Mouse (Mus musculus): ENCODE measurements around the gene Akr1c13. TPM values are rescaled to one million over a fixed set of nuclear protein-coding genes. Genes with fewer than 3 reads are reported as not detected.

Akr1c13 gene
- polyA plus RNA-seq, 1 experiment from 2014 or later = 458 TPM

- Histone ChIP-seq H3K4me2 (replicated peaks; ENCODE audit: low read depth) (no peak overlapping the region), H3K9me3 (ENCODE audit: control insufficient read depth) (no peaks in the 10 kb centered on the region), H3K4me3 (ENCODE audit: low read depth, low read length) (no peak overlapping the region), H3K27me3 (replicated peaks; ENCODE audit: control insufficient read depth, insufficient read depth, low read length) (no peaks in the 10 kb centered on the region), H3K27ac (ENCODE audit: low read depth, low read length) (peak overlapping the region; percentile 22; the same call in 1 of the 2 replicates), H3K36me3 (ENCODE audit: control insufficient read depth, insufficient read depth) (no peaks in the 10 kb centered on the region), H3K4me1 (replicated peaks; ENCODE audit: control insufficient read depth, insufficient read depth, low read length) (peaks cover 3% of the 10 kb centered on the region; the same call in 1 of the 2 replicates), H3K9ac (ENCODE audit: low read depth, low read length) (no peak overlapping the region)
- TF ChIP-seq CTCF (IDR thresholded peaks at IDR 0.05; ENCODE audit: low read depth) = no peak
- peak; percentile 15 for ATAC-seq
- 37% methylated on average over 1 of the region's 1 CpGs for WGBS
Observed at GRCm38 (mm10) chr13:4233135-4233534, 42.2 kb downstream of the Akr1c13 start.

- H3K9me3 ChIP-seq (ENCODE audit: control insufficient read depth) = no peaks in the 10 kb centered on the region
- peak overlapping the region; percentile 36 for H3K4me3 ChIP-seq (ENCODE audit: low read depth, low read length)
- no peak for TF ChIP-seq CTCF (IDR thresholded peaks at IDR 0.05; ENCODE audit: low read depth)
- no peak overlapping the region for H3K9ac ChIP-seq (ENCODE audit: low read depth, low read length)
- ATAC-seq = peak; percentile 97
- H3K36me3 ChIP-seq (ENCODE audit: control insufficient read depth, insufficient read depth) = no peaks in the 10 kb centered on the region
- H3K4me2 ChIP-seq (replicated peaks; ENCODE audit: low read depth) = peak overlapping the region; percentile 52
- WGBS = 28% methylated on average over 3 of the region's 3 CpGs
- peaks cover 3% of the 10 kb centered on the region; the same call in 1 of the 2 replicates for H3K4me1 ChIP-seq (replicated peaks; ENCODE audit: control insufficient read depth, insufficient read depth, low read length)
- H3K27ac ChIP-seq (ENCODE audit: low read depth, low read length) = peak overlapping the region; percentile 68
- no peaks in the 10 kb centered on the region for H3K27me3 ChIP-seq (replicated peaks; ENCODE audit: control insufficient read depth, insufficient read depth, low read length)
Observed at GRCm38 (mm10) chr13:4233536-4234172, 42.7 kb downstream of the Akr1c13 start.

DNA sequence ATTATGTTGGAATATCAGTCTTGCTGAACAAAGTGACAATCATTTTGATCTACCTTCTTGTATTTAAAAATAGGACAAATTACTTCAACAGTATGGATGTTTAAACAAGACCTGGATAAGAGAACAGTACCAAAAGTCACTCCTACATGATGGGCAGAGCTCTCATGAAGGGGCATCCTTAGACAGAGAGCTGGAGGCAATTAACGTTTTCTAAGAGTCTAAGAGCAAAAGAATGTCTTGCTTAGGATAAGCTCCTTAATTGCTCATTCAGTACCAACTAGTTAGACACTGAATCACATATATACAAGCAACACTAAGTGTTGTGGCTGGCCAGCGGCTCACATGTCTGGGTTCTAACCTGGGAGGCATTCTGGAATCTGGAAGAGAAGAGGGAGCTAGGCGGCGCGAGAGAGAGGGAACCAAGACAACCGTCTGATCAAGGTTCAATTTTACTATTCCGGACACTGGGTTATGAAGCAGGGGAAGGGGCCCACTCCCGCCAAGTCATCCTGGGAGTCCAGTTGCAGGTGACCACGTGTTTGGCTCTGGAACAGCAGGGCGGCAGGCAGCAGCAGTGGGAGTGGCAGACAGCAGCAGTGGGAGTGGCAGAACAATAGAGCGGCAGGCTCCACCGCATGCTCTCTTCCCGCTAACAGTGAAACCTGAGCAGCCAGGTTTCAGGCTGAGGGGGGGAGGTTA lies 54.1 kb downstream of the Akr1c13 start:
- H3K9ac ChIP-seq (ENCODE audit: low read depth, low read length) = no peak overlapping the region
- H3K36me3 ChIP-seq (ENCODE audit: control insufficient read depth, insufficient read depth) = peaks cover 18% of the 10 kb centered on the region; the same call in 1 of the 2 replicates
- H3K4me3 ChIP-seq (ENCODE audit: low read depth, low read length) = no peak overlapping the region
- 2% methylated on average over 13 of the region's 13 CpGs for WGBS
- H3K4me2 ChIP-seq (replicated peaks; ENCODE audit: low read depth) = peak overlapping the region; percentile 40
- no peaks in the 10 kb centered on the region for H3K4me1 ChIP-seq (replicated peaks; ENCODE audit: control insufficient read depth, insufficient read depth, low read length)
- peak overlapping the region; percentile 3; the same call in 1 of the 2 replicates for H3K27ac ChIP-seq (ENCODE audit: low read depth, low read length)
- TF ChIP-seq CTCF (IDR thresholded peaks at IDR 0.05; ENCODE audit: low read depth) = peak; percentile 39
- peak; percentile 86 for ATAC-seq
- H3K9me3 ChIP-seq (ENCODE audit: control insufficient read depth) = no peaks in the 10 kb centered on the region
- H3K27me3 ChIP-seq (replicated peaks; ENCODE audit: control insufficient read depth, insufficient read depth, low read length) = no peaks in the 10 kb centered on the region

DNA sequence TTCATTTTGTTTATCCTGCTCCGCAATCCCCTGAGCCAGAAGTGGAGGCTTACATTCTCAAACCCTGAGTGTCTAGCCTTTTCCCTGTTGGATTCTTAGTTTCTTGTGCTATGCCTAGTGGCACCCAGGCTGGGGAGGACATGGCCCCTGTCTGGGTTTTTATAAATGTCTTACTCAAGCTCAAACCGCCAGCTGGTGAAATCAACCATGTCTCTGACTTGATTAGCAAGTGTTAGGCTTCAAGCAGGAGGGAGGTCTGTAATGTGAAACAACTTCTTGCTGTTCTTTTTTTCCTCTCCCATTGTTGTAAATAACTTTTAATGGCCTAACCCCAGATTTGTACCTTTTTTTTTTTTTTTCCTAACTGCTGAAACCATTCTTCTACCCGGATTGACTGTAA lies 58.4 kb downstream of the Akr1c13 start:
- 78% methylated on average over 3 of the region's 3 CpGs for WGBS
- ATAC-seq = no peak
- no peaks in the 10 kb centered on the region for H3K9me3 ChIP-seq (ENCODE audit: control insufficient read depth)
- H3K36me3 ChIP-seq (ENCODE audit: control insufficient read depth, insufficient read depth) = peaks cover 12% of the 10 kb centered on the region; the same call in 1 of the 2 replicates
- H3K4me3 ChIP-seq (ENCODE audit: low read depth, low read length) = no peak overlapping the region
- no peak overlapping the region for H3K4me2 ChIP-seq (replicated peaks; ENCODE audit: low read depth)
- H3K27ac ChIP-seq (ENCODE audit: low read depth, low read length) = no peak overlapping the region
- TF ChIP-seq CTCF (IDR thresholded peaks at IDR 0.05; ENCODE audit: low read depth) = no peak
- no peak overlapping the region for H3K9ac ChIP-seq (ENCODE audit: low read depth, low read length)
- H3K27me3 ChIP-seq (replicated peaks; ENCODE audit: control insufficient read depth, insufficient read depth, low read length) = no peaks in the 10 kb centered on the region
- no peaks in the 10 kb centered on the region for H3K4me1 ChIP-seq (replicated peaks; ENCODE audit: control insufficient read depth, insufficient read depth, low read length)

Other genes starting within 250 kb of the Akr1c13 start
- 0.43 and 0.51 TPM in 2 replicates for gene Ucn3, start 245.8 kb upstream of the Akr1c13 start, polyA plus RNA-seq (2015; fragmentation: Nextera tagmentation; extraction: Ambion mirVana)
- 8.5 and 11.0 TPM in 2 replicates for gene Akr1c14, start 142.1 kb upstream of the Akr1c13 start, polyA plus RNA-seq (2015; fragmentation: Nextera tagmentation; extraction: Ambion mirVana)
- gene Akr1c18, start 40.5 kb upstream of the Akr1c13 start, polyA plus RNA-seq (2015; fragmentation: Nextera tagmentation; extraction: Ambion mirVana) = 0.18 and 0.38 TPM in 2 replicates
- gene Akr1c19, start 37.5 kb downstream of the Akr1c13 start, polyA plus RNA-seq (2015; fragmentation: Nextera tagmentation; extraction: Ambion mirVana) = 936 and 1,023 TPM in 2 replicates
- 215 and 226 TPM in 2 replicates for gene Akr1c12, start 88.3 kb downstream of the Akr1c13 start, polyA plus RNA-seq (2015; fragmentation: Nextera tagmentation; extraction: Ambion mirVana)
- gene Akr1c6, start 243.2 kb downstream of the Akr1c13 start, polyA plus RNA-seq (2015; fragmentation: Nextera tagmentation; extraction: Ambion mirVana) = not detected in 2 replicates

All from intestine, postnatal 0 days (tissue).